Mouse (Mus musculus): ENCODE data around the gene Acvr2a.

GRCm38 (mm10) chr2:48816141-48817028, 2.5 kb downstream of the Acvr2a start:
- TF ChIP-seq GATA1 (IDR thresholded peaks at IDR 0.05; ENCODE audit: borderline replicate concordance, low read length) (no peak), FLI1 (IDR thresholded peaks at IDR 0.05; ENCODE audit: low read length) (no peak)

Measured in megakaryocyte, embryonic 14.5 days (primary cell).